Mouse (Mus musculus): ENCODE results near the gene 4833439L19Rik. TPM values are rescaled to one million over a fixed set of nuclear protein-coding genes. Genes with fewer than 3 reads are reported as not detected.

Gene 4833439L19Rik
- total and polyA plus RNA-seq, 2 experiments from 2014 or later: 230 to 240 TPM

DNA sequence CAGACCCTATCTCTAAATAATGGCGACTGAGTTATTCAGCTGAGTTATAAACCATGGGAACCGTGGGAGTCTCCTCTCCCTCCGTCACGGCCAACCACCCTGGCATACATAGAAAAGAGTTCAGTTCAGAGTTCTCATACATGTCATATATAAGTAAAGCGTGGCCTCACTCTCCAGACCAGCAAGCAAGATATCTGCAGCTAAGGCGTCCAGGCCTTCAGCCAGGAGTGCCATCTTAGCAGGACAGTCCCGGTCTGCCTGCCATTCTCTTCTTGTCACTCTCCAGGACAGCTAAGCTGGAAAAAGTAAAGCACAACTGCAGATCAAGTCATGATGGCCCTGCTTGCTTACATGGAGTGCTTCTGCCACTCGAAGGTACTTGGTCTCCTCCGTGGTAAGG lies 9.1 kb downstream of the 4833439L19Rik start:
- H3K4me3 ChIP-seq (ENCODE audit: low read depth, low read length): no peak overlapping the region
- TF ChIP-seq CTCF (IDR thresholded peaks at IDR 0.05): no peak
- H3K9ac ChIP-seq (replicated peaks; ENCODE audit: low read length, poor library complexity, severe bottlenecking): no peak overlapping the region
- H3K9me3 ChIP-seq (ENCODE audit: low read length): no peaks in the 10 kb centered on the region
- no peak overlapping the region for H3K27ac ChIP-seq (ENCODE audit: low read depth, low read length)
- no peaks in the 10 kb centered on the region for H3K4me1 ChIP-seq (ENCODE audit: insufficient read depth, low read length)
- DNase-seq (ENCODE audit: low spot score) (no peak), ATAC-seq (ENCODE audit: low FRiP score) (no peak)
- 97% methylated on average over 9 of the region's 9 CpGs for WGBS
- H3K4me2 ChIP-seq (ENCODE audit: low read depth, low read length, poor library complexity, severe bottlenecking): no peak overlapping the region
- H3K36me3 ChIP-seq (ENCODE audit: insufficient read depth, low read length): peaks cover 70% of the 10 kb centered on the region
- no peaks in the 10 kb centered on the region for H3K27me3 ChIP-seq (ENCODE audit: insufficient read depth, low read length)

DNA sequence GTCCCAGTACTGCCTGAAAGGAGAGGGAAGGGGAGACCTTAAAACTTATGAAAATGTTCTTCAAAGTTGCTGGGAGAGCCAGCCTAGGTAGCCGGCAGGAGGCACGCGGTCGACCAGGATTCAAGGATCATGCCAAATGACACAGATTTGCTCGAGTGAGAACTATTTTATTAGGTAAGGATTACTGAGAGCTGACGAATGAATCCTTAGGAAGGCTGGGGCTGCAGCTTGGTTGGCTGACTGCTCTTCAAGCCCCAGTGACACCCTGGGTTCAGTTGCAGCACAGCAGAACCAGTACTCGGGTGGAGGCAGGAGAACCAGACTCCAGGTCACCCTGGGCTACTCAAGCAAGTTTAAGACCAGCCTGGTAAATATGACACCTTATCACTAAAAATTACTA lies 17.2 kb downstream of the 4833439L19Rik start:
- H3K36me3 ChIP-seq (ENCODE audit: insufficient read depth, low read length): peaks cover 35% of the 10 kb centered on the region
- WGBS: 77% methylated on average over 7 of the region's 7 CpGs

DNA sequence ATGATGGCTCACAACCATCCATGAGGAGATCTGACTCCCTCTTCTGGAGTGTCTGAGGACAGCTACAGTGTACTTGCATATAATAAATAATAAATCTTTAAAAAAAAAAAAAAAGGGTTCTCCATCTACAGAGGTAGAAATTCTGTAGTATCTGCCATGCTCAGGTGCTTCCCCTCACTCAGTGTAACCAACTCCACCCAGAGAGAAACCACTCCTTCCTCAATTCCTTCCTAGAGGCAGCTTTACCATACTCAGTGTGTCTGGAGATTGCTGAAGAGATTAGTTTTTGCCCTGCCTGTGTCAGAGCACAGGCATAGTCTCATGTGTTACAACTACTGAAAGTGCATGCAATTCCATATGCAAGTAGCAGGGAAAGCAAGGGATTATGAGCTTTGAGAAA lies 33.1 kb downstream of the 4833439L19Rik start:
- Histone ChIP-seq H3K36me3 (ENCODE audit: insufficient read depth, low read length) (peaks cover 35% of the 10 kb centered on the region), H3K4me3 (ENCODE audit: low read depth, low read length) (no peak overlapping the region), H3K9ac (replicated peaks; ENCODE audit: low read length, poor library complexity, severe bottlenecking) (no peak overlapping the region), H3K9me3 (ENCODE audit: low read length) (no peaks in the 10 kb centered on the region), H3K4me2 (ENCODE audit: low read depth, low read length, poor library complexity, severe bottlenecking) (no peak overlapping the region), H3K27me3 (ENCODE audit: insufficient read depth, low read length) (no peaks in the 10 kb centered on the region), H3K27ac (ENCODE audit: low read depth, low read length) (no peak overlapping the region), H3K4me1 (ENCODE audit: insufficient read depth, low read length) (no peaks in the 10 kb centered on the region)
- no peak for TF ChIP-seq CTCF (IDR thresholded peaks at IDR 0.05)
- ATAC-seq (ENCODE audit: low FRiP score) (no peak), DNase-seq (ENCODE audit: low spot score) (no peak)

More for the DNA sequence above, 17.2 kb downstream of the 4833439L19Rik start:
- H3K4me1 ChIP-seq (ENCODE audit: insufficient read depth, low read length): no peaks in the 10 kb centered on the region
- H3K4me3 ChIP-seq (ENCODE audit: low read depth, low read length): no peak overlapping the region
- no peaks in the 10 kb centered on the region for H3K9me3 ChIP-seq (ENCODE audit: low read length)
- H3K9ac ChIP-seq (replicated peaks; ENCODE audit: low read length, poor library complexity, severe bottlenecking): no peak overlapping the region
- no peak overlapping the region for H3K4me2 ChIP-seq (ENCODE audit: low read depth, low read length, poor library complexity, severe bottlenecking)
- no peak for TF ChIP-seq CTCF (IDR thresholded peaks at IDR 0.05)
- DNase-seq (ENCODE audit: low spot score): no peak
- ATAC-seq (ENCODE audit: low FRiP score): no peak
- no peaks in the 10 kb centered on the region for H3K27me3 ChIP-seq (ENCODE audit: insufficient read depth, low read length)
- no peak overlapping the region for H3K27ac ChIP-seq (ENCODE audit: low read depth, low read length)

DNA sequence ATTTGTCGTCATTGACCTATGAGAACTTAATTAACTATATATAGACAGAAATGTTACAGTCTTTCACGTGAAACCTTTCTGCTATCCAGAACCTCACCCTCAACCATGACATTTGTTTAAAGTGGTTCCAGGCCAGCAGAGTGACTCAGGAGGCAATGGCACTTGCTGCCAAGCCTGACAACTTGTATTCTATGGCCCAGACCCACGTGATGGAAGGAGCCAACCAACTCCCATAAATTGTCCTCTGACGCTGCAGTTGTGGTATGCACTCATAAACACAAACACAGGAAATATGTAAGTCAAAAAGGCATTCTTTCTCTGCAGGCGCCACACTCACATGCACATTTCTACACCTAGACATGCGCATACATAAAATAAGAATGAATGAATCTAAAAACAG lies 38.1 kb downstream of the 4833439L19Rik start:
- 90% methylated on average over 6 of the region's 6 CpGs for WGBS
- DNase-seq (ENCODE audit: low spot score): no peak
- Histone ChIP-seq H3K4me2 (ENCODE audit: low read depth, low read length, poor library complexity, severe bottlenecking) (no peak overlapping the region), H3K36me3 (ENCODE audit: insufficient read depth, low read length) (peaks cover 48% of the 10 kb centered on the region), H3K9ac (replicated peaks; ENCODE audit: low read length, poor library complexity, severe bottlenecking) (no peak overlapping the region), H3K9me3 (ENCODE audit: low read length) (no peaks in the 10 kb centered on the region), H3K4me3 (ENCODE audit: low read depth, low read length) (no peak overlapping the region), H3K4me1 (ENCODE audit: insufficient read depth, low read length) (no peaks in the 10 kb centered on the region), H3K27ac (ENCODE audit: low read depth, low read length) (no peak overlapping the region), H3K27me3 (ENCODE audit: insufficient read depth, low read length) (no peaks in the 10 kb centered on the region)
- ATAC-seq (ENCODE audit: low FRiP score): no peak
- no peak for TF ChIP-seq CTCF (IDR thresholded peaks at IDR 0.05)

DNA sequence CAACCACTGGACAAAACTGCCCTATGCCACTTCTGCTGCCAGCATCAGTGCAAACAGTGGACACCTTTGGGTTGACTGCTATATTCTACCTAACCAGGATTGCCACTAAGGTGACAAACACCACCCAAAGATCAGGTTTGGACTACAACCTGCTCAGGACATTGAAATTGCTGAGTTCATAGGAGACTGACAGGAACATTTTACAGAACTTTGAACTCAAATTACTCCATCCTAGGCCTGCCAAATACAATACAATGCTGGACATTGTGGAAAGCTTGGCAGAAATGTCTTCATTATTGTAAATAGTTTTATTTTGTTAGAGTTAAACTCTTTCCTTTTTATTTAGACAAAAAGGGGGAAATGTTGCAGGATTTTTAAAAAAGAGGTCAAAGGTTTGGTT lies 44.1 kb downstream of the 4833439L19Rik start:
- Histone ChIP-seq H3K9ac (replicated peaks; ENCODE audit: low read length, poor library complexity, severe bottlenecking) (no peak overlapping the region), H3K4me1 (ENCODE audit: insufficient read depth, low read length) (no peaks in the 10 kb centered on the region), H3K27me3 (ENCODE audit: insufficient read depth, low read length) (no peaks in the 10 kb centered on the region), H3K4me3 (ENCODE audit: low read depth, low read length) (no peak overlapping the region), H3K27ac (ENCODE audit: low read depth, low read length) (no peak overlapping the region), H3K4me2 (ENCODE audit: low read depth, low read length, poor library complexity, severe bottlenecking) (no peak overlapping the region), H3K36me3 (ENCODE audit: insufficient read depth, low read length) (peaks cover 15% of the 10 kb centered on the region; the same call in 1 of the 2 replicates), H3K9me3 (ENCODE audit: low read length) (no peaks in the 10 kb centered on the region)
- no peak for TF ChIP-seq CTCF (IDR thresholded peaks at IDR 0.05)
- no peak for ATAC-seq (ENCODE audit: low FRiP score)
- no peak for DNase-seq (ENCODE audit: low spot score)

DNA sequence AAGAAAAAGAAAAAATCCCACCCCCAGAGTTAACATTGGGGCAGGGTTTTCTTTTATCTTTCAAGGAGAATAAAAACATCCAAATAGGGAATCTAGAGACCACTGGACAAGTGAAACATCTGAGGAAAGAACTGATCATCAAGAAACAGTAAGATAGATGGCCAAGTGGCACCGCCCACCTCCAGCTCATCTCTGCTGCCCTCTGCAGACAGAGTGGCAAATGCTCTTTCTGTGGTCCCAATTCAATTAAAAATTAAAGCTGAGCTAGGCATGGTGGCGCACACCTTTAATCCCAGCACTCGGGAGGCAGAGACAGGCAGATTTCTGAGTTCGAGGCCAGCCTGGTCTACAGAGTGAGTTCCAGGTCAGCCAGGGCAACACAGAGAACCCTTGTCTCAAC lies 45.0 kb downstream of the 4833439L19Rik start:
- ATAC-seq (ENCODE audit: low FRiP score) (no peak), DNase-seq (ENCODE audit: low spot score) (no peak)
- Histone ChIP-seq H3K4me2 (ENCODE audit: low read depth, low read length, poor library complexity, severe bottlenecking) (no peak overlapping the region), H3K27ac (ENCODE audit: low read depth, low read length) (no peak overlapping the region), H3K9me3 (ENCODE audit: low read length) (no peaks in the 10 kb centered on the region), H3K27me3 (ENCODE audit: insufficient read depth, low read length) (no peaks in the 10 kb centered on the region), H3K36me3 (ENCODE audit: insufficient read depth, low read length) (peaks cover 6% of the 10 kb centered on the region; the same call in 1 of the 2 replicates), H3K9ac (replicated peaks; ENCODE audit: low read length, poor library complexity, severe bottlenecking) (no peak overlapping the region), H3K4me1 (ENCODE audit: insufficient read depth, low read length) (no peaks in the 10 kb centered on the region), H3K4me3 (ENCODE audit: low read depth, low read length) (no peak overlapping the region)
- WGBS: 92% methylated on average over 4 of the region's 4 CpGs
- peak; percentile 33 for TF ChIP-seq CTCF (IDR thresholded peaks at IDR 0.05)

Data from midbrain, postnatal 0 days (tissue).